Mouse (Mus musculus) large intestine, adult 2 months (tissue): Measurements from ENCODE around the gene Rsg1. TPM values are rescaled to one million over a fixed set of nuclear protein-coding genes. Genes with fewer than 3 reads are reported as not detected.

Source experiments
- DNase-seq: peaks from one replicate; pipeline ENCODE4 v3.0.0-alpha.2; 2012; ENCODE audit warnings: low read depth, low spot score
- WGBS: fragments of 180-500 bp; shearing (Covaris S2); methylation state at CpG from one replicate; pipeline ENCODE4 v1.1.7; 2018; 5-methylcytosine and 5-hydroxymethylcytosine counted together
- polyA plus RNA-seq: library from polyadenylated mRNA; depleted of rRNA; stranded (reverse); fragments of >200 nt; gene quantifications from 2 replicates; pipeline ENCODE4 v1.2.3, GENCODE M21; 2012; rRNA removed

Gene Rsg1
- polyA plus RNA-seq, 1 experiment, result 0.55 TPM

DNA sequence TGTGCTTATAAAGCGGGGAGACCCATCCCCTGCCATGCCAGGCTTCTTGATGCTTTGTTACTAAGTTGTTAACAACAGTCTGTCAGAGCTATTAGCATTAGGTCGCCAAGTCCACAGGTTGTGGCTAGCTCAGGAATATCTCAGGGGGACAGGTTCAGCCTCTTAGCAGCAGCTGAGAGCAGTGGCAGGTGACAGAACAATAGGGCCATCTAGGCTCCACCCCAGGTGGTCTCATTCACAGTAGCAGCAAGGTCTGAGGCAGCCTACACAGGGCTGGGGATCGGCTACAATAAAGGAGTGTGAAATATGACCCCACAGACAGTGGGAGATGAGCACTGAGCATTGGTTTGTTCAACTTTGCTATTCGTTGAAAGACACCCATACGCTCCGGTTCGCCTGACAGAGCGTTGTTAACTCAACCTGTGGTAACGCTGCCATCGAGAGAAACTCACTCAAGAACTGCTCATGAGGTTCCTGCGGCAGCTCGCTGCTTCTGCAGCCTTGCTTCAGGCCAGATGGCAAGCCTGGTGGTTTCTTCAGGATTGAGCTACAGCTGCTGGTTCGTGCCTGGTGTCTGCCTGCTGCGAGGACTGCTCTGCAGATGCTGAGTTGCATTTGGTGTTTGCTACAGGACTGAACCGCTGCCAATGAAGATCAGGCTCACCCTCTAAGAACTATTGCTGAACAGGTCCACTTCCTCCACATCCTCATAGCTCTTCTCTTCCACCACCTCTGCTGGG is 56.6 kb downstream of the Rsg1 start:
- WGBS, result 82% methylated on average over 15 of the region's 15 CpGs
- DNase-seq, result no peak

DNA sequence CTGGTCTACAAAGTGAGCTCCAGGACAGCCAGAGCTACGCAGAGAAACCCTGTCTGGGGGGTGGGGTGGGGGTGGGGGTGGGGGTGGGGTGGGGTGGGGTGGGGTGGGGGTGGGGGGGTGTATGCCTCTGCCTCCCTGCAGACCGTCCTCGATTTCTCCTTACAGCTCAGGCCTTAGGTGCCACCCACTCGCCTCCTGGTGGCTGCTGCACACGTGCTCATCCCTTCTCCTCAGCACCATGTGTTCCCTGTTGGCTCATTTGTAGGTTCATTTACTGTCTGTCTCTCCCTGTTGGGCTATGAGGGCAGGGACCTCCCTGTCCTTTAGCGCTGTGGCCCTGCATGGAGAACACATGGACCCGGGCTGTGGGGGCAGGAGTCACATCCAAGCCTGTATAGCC is 57.5 kb downstream of the Rsg1 start:
- WGBS, result 61% methylated on average over 7 of the region's 7 CpGs

DNA sequence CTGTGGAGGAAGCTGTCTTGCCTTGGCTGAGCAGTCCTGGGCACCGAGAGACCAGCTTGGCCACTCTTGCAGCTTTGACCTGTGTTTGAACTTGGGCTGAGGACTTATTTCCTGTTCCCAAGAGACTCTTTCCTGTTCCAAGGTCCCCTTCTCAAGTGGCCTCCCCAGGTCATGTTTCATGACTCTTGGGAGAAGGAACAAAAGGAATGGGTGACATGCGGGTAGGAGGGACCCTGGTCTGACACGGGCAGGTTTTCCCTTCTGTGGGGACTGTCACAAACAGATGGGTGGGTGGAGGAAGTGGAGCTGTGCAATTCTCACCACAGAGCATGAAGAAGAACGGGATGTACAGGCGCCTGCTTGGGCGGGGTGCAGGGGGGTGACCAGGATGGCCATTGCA is 58.0 kb downstream of the Rsg1 start:
- DNase-seq, result no peak
- 68% methylated on average over 6 of the region's 6 CpGs for WGBS

More for the DNA sequence above, 57.5 kb downstream of the Rsg1 start:
- DNase-seq, result no peak

DNA sequence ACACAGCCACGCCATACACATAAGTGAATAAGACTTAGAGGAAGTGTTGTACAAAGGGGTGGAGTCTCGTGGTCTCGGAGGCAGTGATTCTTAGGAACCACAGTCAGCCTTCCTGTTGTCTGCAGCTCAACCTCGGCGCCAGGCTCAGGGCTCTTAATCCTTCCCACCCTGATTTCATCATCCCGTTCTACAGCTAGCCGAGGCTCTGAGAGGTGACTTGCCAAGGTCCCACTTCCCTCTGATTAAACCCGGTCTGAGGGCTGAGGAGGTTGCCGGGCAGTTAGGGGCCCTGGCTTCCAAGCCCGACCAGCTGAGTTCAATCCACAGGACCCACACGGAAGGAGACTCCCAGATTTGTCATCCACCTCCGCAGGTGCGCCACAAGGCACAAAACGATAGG is 59.1 kb downstream of the Rsg1 start:
- 13% methylated on average over 14 of the region's 14 CpGs for WGBS
- no peak for DNase-seq

- 20% methylated on average over 12 of the region's 12 CpGs for WGBS
- DNase-seq, result peak; percentile 75
These were observed 59.5 kb downstream of the Rsg1 start for GRCm38 (mm10) chr4:141273296-141273695.

DNA sequence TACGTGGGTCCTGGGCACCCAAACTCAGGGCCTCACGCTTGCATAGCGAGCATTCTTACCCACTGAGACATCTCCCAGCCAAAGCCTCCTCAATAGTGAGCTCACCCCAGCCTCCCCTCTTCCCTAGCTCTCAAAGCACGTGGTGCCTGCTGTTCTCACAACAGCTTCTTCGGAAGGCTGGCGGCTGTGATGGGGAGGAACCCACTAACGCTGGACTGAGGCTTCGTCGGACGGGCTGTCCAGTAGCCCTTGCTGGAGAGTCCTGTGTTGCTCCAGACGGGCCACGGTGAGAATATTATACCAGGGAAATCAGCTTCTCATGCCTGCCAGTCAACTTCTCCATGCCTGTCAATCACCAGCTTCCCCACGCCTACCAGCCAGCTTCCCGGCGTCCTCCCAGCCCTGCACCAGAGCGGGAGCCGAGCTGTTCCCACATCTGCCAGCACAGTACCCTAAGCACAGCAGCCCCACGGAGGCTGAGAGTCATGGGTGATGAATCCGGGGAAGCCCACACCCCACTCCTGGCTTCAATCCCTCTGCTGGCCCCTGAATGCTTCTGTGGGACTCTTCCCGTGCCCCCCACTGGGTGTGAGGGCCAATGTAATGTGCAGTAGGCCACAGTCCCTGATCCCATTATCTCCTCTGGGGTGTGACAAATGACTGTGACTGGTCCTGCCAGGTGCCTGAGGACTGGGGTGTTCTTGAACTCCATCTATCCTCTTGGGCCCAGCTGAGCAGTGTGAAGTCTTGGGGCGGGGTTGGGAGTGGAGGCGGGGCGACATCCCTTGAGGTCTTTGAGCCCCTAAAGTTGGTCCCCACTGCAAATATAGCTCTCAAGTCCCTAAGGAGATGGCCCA is 61.0 kb downstream of the Rsg1 start:
- WGBS, result 77% methylated on average over 23 of the region's 23 CpGs
- no peak for DNase-seq

Other genes starting within 250 kb of the Rsg1 start
- gene Atp13a2, start 227.1 kb upstream of the Rsg1 start, polyA plus RNA-seq, result 31.7 and 40.0 TPM in 2 replicates
- gene Mfap2, start 203.5 kb upstream of the Rsg1 start, polyA plus RNA-seq, result 10.4 and 10.6 TPM in 2 replicates
- 4.3 and 5.5 TPM in 2 replicates for gene Crocc, start 153.4 kb upstream of the Rsg1 start, polyA plus RNA-seq
- 60.9 and 72.4 TPM in 2 replicates for gene Necap2, start 135.6 kb upstream of the Rsg1 start, polyA plus RNA-seq
- not detected in 2 replicates for gene Spata21, start 125.6 kb upstream of the Rsg1 start, polyA plus RNA-seq
- gene Szrd1, start 74.2 kb upstream of the Rsg1 start, polyA plus RNA-seq, result 46.7 and 49.1 TPM in 2 replicates
- 10.9 and 17.1 TPM in 2 replicates for gene Fbxo42, start 66.0 kb upstream of the Rsg1 start, polyA plus RNA-seq
- gene Arhgef19, start 25.5 kb downstream of the Rsg1 start, polyA plus RNA-seq, result 17.8 and 25.2 TPM in 2 replicates
- gene Epha2, start 87.3 kb downstream of the Rsg1 start, polyA plus RNA-seq, result 22.6 and 46.0 TPM in 2 replicates
- 0.56 and 0.91 TPM in 2 replicates for gene Fam131c, start 154.3 kb downstream of the Rsg1 start, polyA plus RNA-seq
- not detected in 2 replicates for gene Clcnka, start 184.8 kb downstream of the Rsg1 start, polyA plus RNA-seq
- gene Clcnkb, start 202.1 kb downstream of the Rsg1 start, polyA plus RNA-seq, result not detected in 2 replicates
- 10.3 and 11.3 TPM in 2 replicates for gene Hspb7, start 206.8 kb downstream of the Rsg1 start, polyA plus RNA-seq
- gene Srarp, start 222.1 kb downstream of the Rsg1 start, polyA plus RNA-seq, result 0.12 and 0.55 TPM in 2 replicates
- 31.9 and 33.2 TPM in 2 replicates for gene Zbtb17, start 230.7 kb downstream of the Rsg1 start, polyA plus RNA-seq